Mouse (Mus musculus) E14TG2a.4 (cell line): ENCODE measurements at regions not wholly inside any gene's neighbourhood (a gene's known extent, or its start where the extent isn't known, plus 50 kb on each side); places are given as distances from the start of the nearest gene placed in this dataset.

ENCODE experiments used
- CTCF ChIP-seq: conservative IDR thresholded peaks from 2 replicates; pipeline ENCODE4 v1.5.1; 2014; ENCODE audit warnings: low read length
- NANOG ChIP-seq: IDR thresholded peaks from 2 replicates; pipeline ENCODE4 v1.6.1; 2014; ENCODE audit warnings: borderline replicate concordance, low read length, mixed read lengths

DNA sequence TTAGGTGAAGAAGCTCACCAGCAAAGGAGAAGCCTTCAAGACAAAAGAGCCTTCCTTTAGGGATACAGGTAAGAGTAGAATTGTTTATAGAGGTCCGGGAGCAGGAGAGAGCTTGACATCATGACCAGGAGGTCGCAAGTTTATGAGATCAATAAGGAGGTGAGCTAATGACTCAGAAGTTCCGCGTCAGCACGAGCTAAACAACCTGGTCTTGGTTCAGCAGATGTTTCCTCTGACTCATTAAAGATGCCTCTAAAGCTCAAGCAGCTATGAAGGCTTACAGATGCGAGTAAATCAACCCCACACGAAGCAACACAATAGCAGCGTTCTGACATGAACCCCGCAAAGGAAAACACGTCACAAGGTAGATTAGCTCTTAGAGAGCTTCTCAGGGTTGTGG, 171.1 kb upstream of the Jade1 start:
- TF ChIP-seq CTCF (no peak), NANOG (no peak)
